Mouse (Mus musculus): ENCODE measurements around the gene Pja2. TPM values are rescaled to one million over a fixed set of nuclear protein-coding genes. Genes with fewer than 3 reads are reported as not detected.

Pja2 gene
- polyA plus RNA-seq, 1 experiment from 2014 or later: 151 TPM

Small RNAs within 50 kb of the gene (microRNA-seq; reads per million reads assigned to microRNA genes)
- gene Gm24194: not detected

All from neural tube, embryonic 13.5 days (tissue).